Mouse (Mus musculus) left cerebral cortex, postnatal 36 days (tissue): ENCODE measurements at regions not wholly inside any gene's neighbourhood (a gene's known extent, or its start where the extent isn't known, plus 50 kb on each side); places are given as distances from the start of the nearest gene placed in this dataset.

Experiments used
- DNase-seq, 2 experiments: peaks; one replicate each; pipeline ENCODE4 v3.0.0; 2021 to 2022; ENCODE audit warnings: low spot score in 2 of 2, mixed read lengths in 1 of 2
- intact Hi-C: fragments of 180-260 bp; cut with DNase I; formaldehyde crosslinking; loops from one replicate; pipeline ENCODE4 v1.15.1; 2025

- intact Hi-C loops, result no loop called here
- DNase-seq, result peak in 1 of 2 experiments; percentile 8
These were observed 213.6 kb downstream of the Skap2 start for GRCm38 (mm10) chr6:51798577-51799240.

- no peak for DNase-seq
These were observed 206.7 kb downstream of the Skap2 start for GRCm38 (mm10) chr6:51805656-51806055.

More at GRCm38 (mm10) chr6:51805656-51806055, 206.7 kb downstream of the Skap2 start:
- intact Hi-C loops, result no loop called here
